Mouse (Mus musculus) CD4-positive helper T cell, adult 2 months (primary cell): ENCODE data around the gene Tmem199.
"Not testable (repeated sequence)": the region's sequence is repeated elsewhere in the genome, so short reads cannot be mapped to it uniquely, and the experiment has no call there.

Experiments
- DNase-seq: peaks from one replicate; pipeline ENCODE4 v3.0.0-alpha.2; 2012; ENCODE audit warnings: low read depth, missing footprints, low spot score

Tmem199 gene

DNA sequence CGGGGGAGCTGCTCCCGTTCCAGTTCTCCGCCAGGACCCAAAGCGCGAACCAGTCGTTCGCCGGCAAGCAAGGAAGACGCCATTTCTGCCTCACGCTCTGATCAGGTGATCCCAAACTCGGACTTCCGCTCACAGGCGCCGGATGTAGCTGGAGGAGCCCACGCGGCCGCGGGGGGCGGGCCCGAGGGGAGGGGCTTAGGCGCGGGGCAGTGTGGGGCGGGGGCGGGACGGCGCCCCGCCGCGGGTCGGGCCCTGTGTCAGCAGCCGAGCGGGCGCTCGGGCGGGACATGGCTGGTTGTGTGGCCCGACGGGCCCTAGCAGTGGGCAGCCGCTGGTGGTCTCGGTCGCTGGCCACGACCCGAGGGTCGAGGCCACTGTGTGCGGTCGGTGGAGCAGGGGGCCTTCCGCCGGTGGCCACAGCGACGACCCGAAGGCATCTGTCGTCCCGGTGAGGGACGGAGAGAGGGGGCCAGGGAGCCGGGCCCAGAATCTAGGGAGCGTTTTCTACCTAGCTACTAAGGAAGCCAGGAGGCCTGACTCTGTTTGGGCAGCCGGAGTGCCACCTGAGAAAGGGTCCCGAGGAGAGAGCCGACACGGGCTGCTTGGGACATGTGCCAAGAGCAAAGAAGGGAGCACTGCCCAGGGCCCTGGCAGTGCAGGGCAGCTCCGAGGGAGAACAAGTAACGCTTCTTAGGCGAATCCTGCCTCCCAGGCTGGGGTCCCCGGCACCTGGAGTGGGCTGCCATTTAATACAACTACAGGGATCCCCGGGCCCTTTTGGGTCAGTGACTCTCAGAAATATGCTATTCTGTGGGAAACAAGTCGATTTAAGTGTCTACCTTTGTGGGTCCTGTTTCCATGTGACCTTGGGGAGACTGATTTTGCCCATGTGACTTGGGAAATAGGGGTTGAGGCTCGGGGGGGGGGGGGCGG lies at the start of gene Tmem199, which contains the start of gene Poldip2:
Gene Tmem199, minus strand, starts transcription at position 148 of the 933 bp plus-strand sequence.
Gene Poldip2, plus strand, starts transcription at position 169 of the 933 bp plus-strand sequence.
- peak; percentile 94 for DNase-seq

DNA sequence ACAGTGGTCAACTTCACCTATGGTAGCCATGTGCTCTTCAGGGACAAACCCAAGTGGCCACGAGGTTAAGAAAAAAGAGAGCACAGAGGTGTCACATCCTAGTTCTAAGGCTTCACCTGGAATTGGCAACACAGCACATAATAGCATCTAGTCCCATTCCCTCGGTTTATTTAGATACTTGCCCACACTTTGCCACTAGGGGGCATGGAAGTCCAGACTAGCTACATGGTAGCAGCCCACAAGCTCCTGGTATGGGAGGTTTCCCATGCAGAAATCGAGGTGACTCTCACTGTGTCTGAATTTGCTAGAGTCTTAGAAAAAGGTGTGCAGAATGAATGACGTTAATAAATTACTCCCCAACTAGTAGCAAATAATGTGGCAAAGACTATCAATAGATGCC lies 48.5 kb upstream of the Tmem199 start:
- peak; percentile 72 for DNase-seq

GRCm38 (mm10) chr11:78557241-78557640 lies 45.3 kb upstream of the Tmem199 start:
- no peak for DNase-seq

- no peak for DNase-seq
These were observed 44.1 kb upstream of the Tmem199 start for GRCm38 (mm10) chr11:78556070-78556469.

DNA sequence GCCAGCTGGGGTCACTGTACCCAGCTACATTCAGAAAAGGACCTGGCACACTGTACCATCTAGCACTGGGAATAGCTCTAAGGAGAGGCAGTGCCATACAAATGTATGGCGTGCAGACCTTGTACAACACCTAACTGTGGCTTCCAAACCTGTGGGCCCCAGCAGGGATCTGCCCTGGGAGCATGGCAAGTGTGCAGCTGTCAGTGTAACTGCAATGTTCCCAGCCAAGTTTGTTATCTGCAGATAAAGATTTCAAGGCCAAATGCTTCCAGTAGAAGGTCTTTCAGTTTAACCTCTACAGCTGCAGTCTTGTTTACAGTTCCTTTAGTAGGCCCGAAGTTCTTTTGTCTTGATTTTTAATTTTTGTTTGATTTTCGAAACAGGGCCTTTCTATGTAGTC lies 43.7 kb upstream of the Tmem199 start:
- no peak for DNase-seq

- DNase-seq: peak; percentile 18
These were observed 39.1 kb upstream of the Tmem199 start for GRCm38 (mm10) chr11:78551059-78551398.

- peak; percentile 98 for DNase-seq
These were observed 38.4 kb upstream of the Tmem199 start, which contains the start of gene Tmem97 for GRCm38 (mm10) chr11:78550168-78551058. Gene Tmem97, minus strand, starts transcription at chr11:78550777.

DNA sequence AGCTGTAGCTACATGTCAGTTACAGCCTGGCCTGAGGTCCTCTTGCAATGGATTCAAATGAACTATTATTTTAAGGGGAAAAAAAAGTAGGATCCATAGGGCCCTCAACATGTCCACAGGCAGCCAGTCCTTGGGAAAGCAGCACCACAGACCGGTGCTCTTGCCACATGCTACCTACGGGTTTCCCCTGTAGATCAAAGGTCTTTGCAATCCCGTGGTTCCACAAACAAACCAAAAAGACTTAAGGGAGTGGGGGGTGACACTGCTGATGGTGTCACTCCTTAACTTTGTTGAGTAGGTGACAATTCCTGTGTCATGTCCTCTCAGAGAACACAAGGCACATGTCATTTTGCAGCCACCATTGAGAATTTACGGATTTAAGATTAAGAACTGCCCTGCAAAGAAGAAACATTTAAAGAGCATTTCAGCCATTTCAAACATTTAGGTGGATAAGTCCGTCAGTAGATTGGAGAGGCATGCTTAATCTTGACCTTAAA lies 37.6 kb upstream of the Tmem199 start:
- DNase-seq: peak; percentile 40

DNA sequence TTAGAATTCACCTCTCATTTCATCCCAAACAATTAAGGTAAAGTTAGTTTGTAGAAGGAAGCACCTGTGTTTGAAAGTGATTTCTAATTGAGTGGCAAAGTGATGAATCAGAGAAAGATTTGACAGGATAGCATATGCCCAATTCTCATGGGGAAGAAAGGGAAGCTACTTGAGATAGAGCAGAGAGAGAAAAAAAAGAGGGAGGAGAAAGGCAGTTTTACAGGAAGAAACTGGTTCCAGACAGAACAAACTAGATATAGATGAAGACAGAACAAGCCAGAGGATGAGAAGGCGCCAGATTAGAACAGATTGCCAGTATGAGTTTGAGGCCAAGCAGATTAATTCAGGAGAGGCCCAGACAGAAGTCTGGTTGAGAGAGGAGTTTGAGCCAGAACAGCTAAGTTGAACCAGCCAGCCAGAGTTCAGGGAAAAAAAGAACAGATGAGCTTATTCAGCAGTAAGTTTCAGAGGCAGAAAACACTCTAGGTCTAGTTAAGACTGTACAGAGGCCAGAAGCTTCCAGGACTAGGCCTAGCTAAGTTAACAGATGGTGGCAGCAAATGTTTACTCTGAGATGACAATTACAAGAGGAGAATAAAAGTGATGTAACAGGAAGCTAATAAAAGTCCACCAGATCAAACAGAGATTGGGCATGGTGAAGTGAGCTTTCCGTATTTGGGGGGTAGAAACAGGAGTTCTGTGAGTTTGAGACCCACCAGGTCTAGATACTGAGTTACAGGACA lies 35.9 kb upstream of the Tmem199 start:
- DNase-seq: no peak

DNA sequence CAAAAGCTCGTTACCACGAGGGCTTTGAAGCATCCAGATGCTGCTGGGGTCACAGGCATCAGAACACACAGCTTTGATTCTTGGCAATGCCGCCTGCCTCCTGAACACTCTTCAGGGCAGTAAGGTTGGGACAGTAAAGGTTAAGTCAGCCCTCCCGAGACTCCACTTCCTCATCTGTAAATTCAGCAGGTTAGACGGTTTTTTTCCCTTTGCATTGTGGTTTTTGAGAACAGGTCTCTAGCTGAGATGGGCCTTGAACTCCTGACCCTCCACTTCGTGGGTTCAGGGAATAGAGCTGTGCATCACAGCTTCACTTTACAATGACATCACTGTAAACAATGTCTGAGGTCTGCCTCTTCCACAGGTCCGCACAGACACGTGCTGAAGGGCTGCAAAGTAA lies 33.2 kb upstream of the Tmem199 start:
- no peak for DNase-seq

DNA sequence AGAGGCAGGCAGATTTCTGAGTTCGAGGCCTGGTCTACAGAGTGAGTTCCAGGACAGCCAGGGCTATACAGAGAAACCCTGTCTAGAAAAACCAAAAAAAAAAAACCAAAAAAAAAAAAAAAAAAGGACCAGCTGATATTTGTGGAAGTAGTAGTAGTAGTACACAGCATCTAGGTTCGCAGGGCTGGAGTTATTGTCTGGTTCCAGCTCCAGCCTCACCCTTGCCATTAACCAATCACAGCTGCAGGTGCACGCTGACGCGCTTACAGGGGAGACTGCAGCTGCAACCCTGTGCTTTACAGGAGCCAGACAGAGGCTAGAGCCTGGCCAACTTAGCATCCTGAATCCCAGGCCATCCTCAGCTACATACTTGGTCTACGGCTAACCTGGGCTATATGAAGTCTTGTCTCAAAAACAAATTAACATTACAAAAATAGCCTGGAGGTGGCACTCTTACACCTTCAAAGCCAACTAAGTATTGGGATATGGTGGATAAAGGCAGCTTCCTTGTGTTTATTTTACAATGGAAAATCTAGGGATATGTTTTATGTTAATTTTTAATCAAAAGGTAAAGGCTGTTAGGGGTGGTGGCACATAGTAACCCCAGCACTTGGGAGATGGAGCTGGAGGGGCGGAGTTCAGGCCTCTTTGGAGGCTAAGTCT lies 32.6 kb upstream of the Tmem199 start:
- no peak for DNase-seq

DNA sequence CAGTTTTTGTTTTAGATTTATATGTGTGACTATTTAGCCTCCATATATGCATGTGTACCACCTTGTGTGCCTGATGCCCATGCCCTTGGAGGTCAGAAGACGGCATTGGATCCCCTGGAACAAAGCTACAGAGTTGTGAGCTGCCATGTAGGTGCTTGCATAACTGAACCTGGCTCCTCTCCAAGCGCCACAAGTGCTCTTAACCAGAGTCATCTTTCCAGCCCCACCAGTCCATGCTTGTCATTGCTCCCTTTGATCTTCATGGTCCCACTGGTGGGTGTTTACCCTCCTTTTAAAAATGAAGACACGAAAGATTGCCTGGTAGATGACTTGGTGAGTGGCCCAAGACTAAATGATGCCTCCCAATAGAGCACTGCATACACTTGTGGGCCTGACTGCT lies 28.4 kb upstream of the Tmem199 start:
- DNase-seq: no peak

DNA sequence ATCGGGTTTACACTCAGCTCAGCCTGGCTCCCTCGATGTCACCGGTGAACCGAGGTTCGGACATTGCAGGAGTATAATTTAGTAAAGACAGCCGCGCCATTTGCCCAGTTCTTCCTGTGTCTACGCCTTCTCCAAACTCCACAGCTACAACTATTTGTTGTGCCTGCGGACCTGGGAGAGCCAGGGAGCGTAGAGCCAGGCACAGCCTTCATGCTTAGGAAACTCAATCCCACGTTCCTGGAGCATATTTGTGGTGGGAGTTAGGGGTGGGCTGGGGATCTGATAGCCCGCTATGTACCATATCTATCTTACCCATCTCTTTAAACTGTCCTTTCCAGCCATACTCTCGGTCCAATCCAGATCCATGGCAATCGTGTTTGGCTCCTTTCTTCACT lies 24.7 kb upstream of the Tmem199 start:
- DNase-seq: no peak

- DNase-seq: peak; percentile 100
These were observed 24.2 kb upstream of the Tmem199 start, which contains the start of the genes Tnfaip1 and Ift20 for GRCm38 (mm10) chr11:78536080-78536689. Gene Tnfaip1, minus strand, starts transcription at chr11:78536332. Gene Ift20, plus strand, starts transcription at chr11:78536361.

GRCm38 (mm10) chr11:78535376-78536079 lies 23.6 kb upstream of the Tmem199 start:
- peak; percentile 68 for DNase-seq

DNA sequence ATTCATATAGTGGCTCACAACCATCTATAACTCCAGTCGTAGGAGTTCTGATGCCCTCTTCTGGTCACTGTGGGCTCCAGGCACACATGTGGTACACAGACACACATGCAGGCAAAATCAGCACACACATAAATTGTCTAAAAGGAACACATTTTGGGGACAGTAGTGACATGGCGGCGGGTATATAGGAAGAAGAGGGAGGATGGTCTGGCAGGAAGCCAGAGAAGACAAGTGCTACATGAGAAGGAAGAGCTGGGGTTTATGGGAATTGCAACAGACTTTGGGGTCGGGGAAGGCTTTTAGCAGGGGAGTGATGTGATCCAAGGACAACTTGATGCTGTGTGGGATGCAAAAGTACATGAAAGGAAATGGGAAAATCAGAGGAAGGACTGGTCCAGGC lies 22.5 kb upstream of the Tmem199 start:
- no peak for DNase-seq

- DNase-seq: not testable (repeated sequence)
These were observed 19.5 kb upstream of the Tmem199 start for GRCm38 (mm10) chr11:78531515-78531914.

DNA sequence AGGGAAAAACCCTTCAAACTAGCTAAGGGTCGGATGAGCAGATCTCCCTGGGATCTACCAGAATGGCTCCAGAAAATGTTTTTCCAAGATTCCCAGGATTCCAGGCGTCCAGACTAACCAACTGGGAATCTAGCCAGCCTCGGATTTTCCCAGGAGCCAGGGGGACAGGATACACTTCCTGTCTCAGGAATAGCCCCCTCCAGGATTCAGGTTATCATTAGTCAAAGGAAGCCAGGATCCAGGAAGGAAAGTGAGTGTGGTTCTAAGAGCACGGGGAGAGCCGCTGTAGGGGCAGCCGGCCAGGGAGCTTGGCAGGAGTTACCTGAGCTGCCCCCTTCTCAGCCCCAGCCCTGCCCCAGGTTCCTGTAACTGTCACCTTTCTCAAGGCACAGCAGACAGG lies 19.1 kb upstream of the Tmem199 start:
- no peak for DNase-seq

- no peak for DNase-seq
These were observed 18.0 kb upstream of the Tmem199 start for GRCm38 (mm10) chr11:78530001-78530400.

DNA sequence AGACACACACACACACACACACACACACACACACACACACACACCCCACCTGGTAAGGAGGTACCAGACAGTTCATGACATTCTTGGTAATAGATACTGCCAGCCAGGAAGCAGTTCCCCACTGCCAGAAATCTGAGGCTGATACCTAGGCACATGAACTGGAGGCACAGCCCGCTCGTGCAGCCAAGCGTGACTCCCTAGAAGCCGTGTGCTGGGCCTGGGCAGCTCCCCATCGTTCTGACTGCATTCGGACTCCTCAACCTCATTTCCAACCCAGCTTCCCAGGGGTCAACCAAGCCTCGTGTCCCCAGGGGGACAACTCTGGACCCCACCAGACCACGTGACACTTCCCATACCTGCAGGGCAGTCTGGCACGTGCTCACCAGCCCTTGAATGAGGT lies 16.7 kb upstream of the Tmem199 start:
- no peak for DNase-seq
